Mouse (Mus musculus) erythroblast, embryonic 14.5 days (primary cell): Measurements from ENCODE around the gene Kcnk18.

Experiments
- GATA1 ChIP-seq: IDR thresholded peaks from 2 replicates; pipeline ENCODE4 v1.6.1; 2012; ENCODE audit warnings: low read length, inconsistent platforms, mixed read lengths
- TAL1 ChIP-seq: IDR thresholded peaks from 3 replicates; pipeline ENCODE4 v1.6.1; 2012; ENCODE audit warnings: low read length, inconsistent platforms, mixed read lengths

DNA sequence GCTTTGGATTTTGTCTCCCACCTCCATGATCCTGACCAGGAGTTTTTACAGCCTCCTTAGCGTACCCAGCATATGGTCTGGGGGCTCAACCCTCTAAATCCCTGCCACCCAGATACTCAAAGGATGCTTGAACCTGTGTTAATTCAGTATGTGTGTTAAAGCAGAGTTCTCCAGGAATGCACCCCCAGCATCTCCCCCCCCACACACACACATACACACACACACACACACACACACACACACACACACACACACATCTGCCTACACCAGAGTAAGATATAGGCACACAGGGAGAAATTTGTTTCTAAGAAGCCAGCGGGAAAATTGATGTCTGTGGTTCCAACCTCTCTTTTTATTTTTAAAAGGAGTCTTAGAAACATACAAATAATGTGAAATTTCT, 26.5 kb upstream of the Kcnk18 start:
- TF ChIP-seq GATA1 (no peak), TAL1 (no peak)
